In genomic region chr8:84969241-84970134, GRCm38 (mm10) we compare ENCODE assay signal across 8 mouse cellular contexts. TPM values are rescaled to one million over a fixed set of nuclear protein-coding genes. Genes with fewer than 3 reads are reported as not detected.
DNase-seq lines count a peak whose midpoint lies in the region; ATAC-seq lines count a peak whose summit lies in the region.

Gene Gm49661 (minus strand): TSS chr8:84969433.
Gene Prdx2 (plus strand): TSS chr8:84969587.
Gene Rnaseh2a (minus strand): TSS chr8:84969767.

- intact Hi-C loops in gastrocnemius, postnatal 36 days (cut with DNase I): loop anchor here (5.0 kb wide), 1 partner anchor 33 kb away; no protein-coding TSS in a partner anchor
- intact Hi-C loops in left cerebral cortex, postnatal 25 days (cut with DNase I): no loop called here

- ATAC-seq in inflammation-experienced regulatory T-cells, adult 6 months: peak; percentile 34
- ATAC-seq in megakaryocyte progenitor cell, adult 5-6 weeks (replicated peaks; ENCODE audit: poor library complexity): peak; percentile 40

- peak; percentile 81 for DNase-seq in ovary, postnatal 36 days (ENCODE audit: low spot score)
- DNase-seq in ovary, postnatal 10 days (ENCODE audit: low spot score): no peak
- DNase-seq in embryo, embryonic 10 days (ENCODE audit: low spot score): peak; percentile 83
- DNase-seq in gastrocnemius, postnatal 36 days: peak; percentile 65 to 69
- peak; percentile 78 to 79 for DNase-seq in left cerebral cortex, postnatal 25 days (ENCODE audit: low spot score in 2 of 2)
- DNase-seq in spleen, adult 12 weeks (ENCODE audit: low spot score): peak; percentile 66

RNA-seq across cellular contexts. Expression of gene Gm49661, which starts in this region (rescaled TPM):
- total RNA-seq in gastrocnemius, postnatal 36 days (2021): not detected
- not detected for polyA plus RNA-seq in inflammation-experienced regulatory T-cells, adult 6 months (2017; shearing (Covaris generic))
- 1 to 10 TPM in 1 of 2 experiments, not detected in 1; 3.5 TPM for total RNA-seq in left cerebral cortex, postnatal 25 days (2021)
- total RNA-seq in megakaryocyte progenitor cell, adult 5-6 weeks (2015): not detected in 2 replicates
- not detected in 2 replicates for total RNA-seq in megakaryocyte progenitor cell, adult 5-6 weeks (2017)

RNA-seq across cellular contexts. Expression of gene Prdx2, which starts in this region (rescaled TPM):
- total RNA-seq in gastrocnemius, postnatal 36 days (2021): 100 to 1,000 TPM; 180 to 196 TPM
- polyA plus RNA-seq in inflammation-experienced regulatory T-cells, adult 6 months (2017; shearing (Covaris generic)): 100 to 1,000 TPM; 232 to 340 (median 290) TPM
- total RNA-seq in left cerebral cortex, postnatal 25 days (2021): 100 to 1,000 TPM; 340 to 356 TPM
- 266 and 310 TPM in 2 replicates for total RNA-seq in megakaryocyte progenitor cell, adult 5-6 weeks (2015)
- 340 and 388 TPM in 2 replicates for total RNA-seq in megakaryocyte progenitor cell, adult 5-6 weeks (2017)

RNA-seq across cellular contexts. Expression of gene Rnaseh2a, which starts in this region (rescaled TPM):
- 10 to 100 TPM; 23.3 to 23.8 TPM for total RNA-seq in gastrocnemius, postnatal 36 days (2021)
- 10 to 100 TPM; 57.0 to 88.9 (median 72.8) TPM for polyA plus RNA-seq in inflammation-experienced regulatory T-cells, adult 6 months (2017; shearing (Covaris generic))
- 10 to 100 TPM; 40.7 to 42.2 TPM for total RNA-seq in left cerebral cortex, postnatal 25 days (2021)
- total RNA-seq in megakaryocyte progenitor cell, adult 5-6 weeks (2015): 136 and 178 TPM in 2 replicates
- total RNA-seq in megakaryocyte progenitor cell, adult 5-6 weeks (2017): 109 and 162 TPM in 2 replicates
